Mouse (Mus musculus) urinary bladder, postnatal 4 days (tissue): ENCODE results near the gene Ptpra.

ENCODE experiments used
- DNase-seq, 2 experiments: peaks; one replicate each; pipeline ENCODE4 v3.0.0; 2021 to 2022; ENCODE audit warnings: low spot score in 2 of 2

Ptpra gene

GRCm38 (mm10) chr2:130597601-130598010 lies 147.5 kb downstream of the Ptpra start:
- DNase-seq: no peak

DNA sequence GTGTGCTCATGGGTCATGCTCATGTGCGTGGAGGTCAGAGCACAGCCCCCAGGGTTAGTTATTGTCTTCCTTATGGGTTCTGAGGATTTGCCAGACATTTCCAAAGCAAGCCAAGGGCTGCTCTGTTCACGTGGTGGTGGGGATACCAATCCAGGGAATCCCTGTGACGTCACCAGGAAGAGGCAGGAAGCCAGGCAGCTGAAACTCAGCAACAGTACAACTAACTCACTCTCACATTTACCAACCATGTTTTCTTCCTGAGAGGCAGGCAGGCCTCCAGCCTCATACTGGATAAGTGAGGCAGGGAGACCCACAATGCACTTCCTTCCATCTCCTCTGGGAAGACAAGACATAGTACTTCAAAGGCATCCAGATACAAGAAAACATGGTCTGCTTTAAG lies 148.3 kb downstream of the Ptpra start:
- DNase-seq: no peak

DNA sequence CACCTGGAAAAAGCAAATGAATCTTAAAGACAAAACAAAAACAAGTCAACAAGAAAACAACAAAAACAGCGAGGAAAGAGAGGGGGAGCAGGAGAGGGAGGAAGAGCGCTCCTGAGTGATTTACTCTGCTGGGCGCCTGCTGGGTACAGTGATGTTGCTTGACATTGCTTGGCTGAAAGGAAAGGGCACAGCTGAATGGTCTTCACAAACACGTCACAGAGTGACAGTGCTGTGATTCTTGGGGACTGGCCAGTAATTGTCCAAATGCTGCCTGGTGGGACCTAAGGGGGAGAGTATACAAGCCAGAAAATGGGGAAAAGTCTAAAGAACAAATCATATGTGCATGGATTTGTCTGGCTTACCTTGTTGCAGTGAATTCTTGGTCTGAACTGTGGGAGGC lies 152.1 kb downstream of the Ptpra start:
- no peak for DNase-seq
